Mouse (Mus musculus) CH12.LX (cell line): ENCODE results near the gene Hsdl2. TPM values are rescaled to one million over a fixed set of nuclear protein-coding genes. Genes with fewer than 3 reads are reported as not detected.

Experiments used
- DNase-seq: peaks from one replicate; pipeline ENCODE4 v3.0.0-alpha.2; 2013; ENCODE audit errors: extremely low read depth
- H3K27ac ChIP-seq: 2 replicates; pipeline ENCODE4 v1.5.1; 2012; ENCODE audit warnings: low read depth, mild to moderate bottlenecking, control low read depth, moderate library complexity; ENCODE audit not compliant: insufficient read depth
- H3K27me3 ChIP-seq: replicated peaks from 2 replicates; pipeline ENCODE3; 2012; ENCODE audit warnings: inconsistent platforms
- H3K36me3 ChIP-seq, 2 experiments: replicated peaks in 1 of 2; 2 replicates each; pipeline versions ENCODE3 to v1.6.1; 2012; ENCODE audit warnings: inconsistent platforms in 1 of 2, low read length in 1 of 2, mild to moderate bottlenecking in 1 of 2, mixed read lengths in 1 of 2, moderate library complexity in 1 of 2; ENCODE audit not compliant: control insufficient read depth in 1 of 2, insufficient read depth in 1 of 2
- H3K4me1 ChIP-seq, 2 experiments: 2 replicates each; pipeline ENCODE4 v1.6.1; 2012; ENCODE audit warnings: inconsistent platforms in 1 of 2, moderate library complexity in 1 of 2; ENCODE audit not compliant: insufficient read depth in 2 of 2, control insufficient read depth in 1 of 2
- H3K4me2 ChIP-seq: 2 replicates; pipeline ENCODE4 v1.6.1; 2012; ENCODE audit warnings: low read depth, mild to moderate bottlenecking, control low read depth; ENCODE audit not compliant: poor library complexity, insufficient read depth, severe bottlenecking
- H3K4me3 ChIP-seq, 3 experiments: fragments of 150-350 bp in 1 of 3; sonication (generic) in 1 of 3; replicated peaks in 1 of 3; 2 replicates each; pipeline versions ENCODE3 to v1.5.1; 2011 to 2012; ENCODE audit warnings: low read depth in 2 of 3, low read length in 2 of 3, mild to moderate bottlenecking in 2 of 3, moderate library complexity in 2 of 3, control low read depth in 1 of 3, improper control_type of control experiment in 1 of 3, inconsistent platforms in 1 of 3, mixed read lengths in 1 of 3; ENCODE audit not compliant: poor library complexity in 1 of 3
- H3K79me2 ChIP-seq: replicated peaks from 2 replicates; pipeline ENCODE4 v1.6.1; 2012; ENCODE audit warnings: mild to moderate bottlenecking, moderate library complexity; ENCODE audit not compliant: control insufficient read depth, poor library complexity, insufficient read depth, severe bottlenecking; ENCODE audit errors: extremely low read depth
- H3K9ac ChIP-seq: 2 replicates; pipeline ENCODE4 v1.6.1; 2012; ENCODE audit warnings: low read depth, mild to moderate bottlenecking, control low read depth, moderate library complexity; ENCODE audit not compliant: insufficient read depth
- H3K9me3 ChIP-seq: replicated peaks from 2 replicates; pipeline ENCODE3; 2012; ENCODE audit warnings: low read length, inconsistent platforms, mixed read lengths
- BHLHE40 ChIP-seq: IDR thresholded peaks from 2 replicates; pipeline ENCODE4 v1.6.1; 2011; ENCODE audit warnings: mild to moderate bottlenecking, low read depth, low read length, improper control_type of control experiment
- CHD1 ChIP-seq: IDR thresholded peaks from 2 replicates; pipeline ENCODE4 v1.6.1; 2012; ENCODE audit warnings: low read depth, low read length, improper control_type of control experiment, inconsistent platforms
- CHD2 ChIP-seq: IDR thresholded peaks from 2 replicates; pipeline ENCODE4 v1.6.1; 2011; ENCODE audit warnings: low read length, improper control_type of control experiment
- CTCF ChIP-seq, 2 experiments: IDR thresholded peaks in 1 of 2; conservative IDR thresholded peaks in 1 of 2; 2 replicates each; pipeline ENCODE4 v1.5.1; 2011 to 2012; ENCODE audit warnings: low read depth in 2 of 2, low read length in 2 of 2, improper control_type of control experiment in 1 of 2, inconsistent platforms in 1 of 2, mild to moderate bottlenecking in 1 of 2, moderate library complexity in 1 of 2
- ETS1 ChIP-seq: conservative IDR thresholded peaks from 2 replicates; pipeline ENCODE4 v1.6.1; 2012; ENCODE audit warnings: low read depth, mild to moderate bottlenecking, inconsistent platforms, low read length, improper control_type of control experiment, moderate library complexity
- HCFC1 ChIP-seq: IDR thresholded peaks from 2 replicates; pipeline ENCODE4 v1.6.1; 2012; ENCODE audit warnings: low read depth, mild to moderate bottlenecking, inconsistent platforms, low read length, improper control_type of control experiment
- JUND ChIP-seq: conservative IDR thresholded peaks from 2 replicates; pipeline ENCODE4 v1.6.1; 2011; ENCODE audit warnings: low read depth, low read length, improper control_type of control experiment
- KAT2A ChIP-seq: IDR thresholded peaks from 2 replicates; pipeline ENCODE4 v1.6.1; 2012; ENCODE audit warnings: low read length, improper control_type of control experiment, inconsistent platforms; ENCODE audit not compliant: insufficient replicate concordance
- MAX ChIP-seq: IDR thresholded peaks from 2 replicates; pipeline ENCODE4 v1.6.1; 2011; ENCODE audit warnings: low read length, improper control_type of control experiment
- MAZ ChIP-seq: IDR thresholded peaks from 2 replicates; pipeline ENCODE4 v1.6.1; 2012; ENCODE audit warnings: low read depth, mild to moderate bottlenecking, inconsistent platforms, low read length, improper control_type of control experiment, moderate library complexity
- MXI1 ChIP-seq: IDR thresholded peaks from 2 replicates; pipeline ENCODE4 v1.6.1; 2011; ENCODE audit warnings: mild to moderate bottlenecking, low read depth, low read length, improper control_type of control experiment
- NELFE ChIP-seq: IDR thresholded peaks from 2 replicates; pipeline ENCODE4 v1.6.1; 2011; ENCODE audit warnings: low read depth, low read length, improper control_type of control experiment
- NRF1 ChIP-seq: IDR thresholded peaks from 2 replicates; pipeline ENCODE4 v1.6.1; 2014; ENCODE audit warnings: low read depth, mild to moderate bottlenecking, inconsistent platforms, low read length, improper control_type of control experiment, moderate library complexity
- RCOR1 ChIP-seq: conservative IDR thresholded peaks from 2 replicates; pipeline ENCODE4 v1.6.1; 2012; ENCODE audit warnings: low read depth, mild to moderate bottlenecking, inconsistent platforms, low read length, improper control_type of control experiment
- SIN3A ChIP-seq: IDR thresholded peaks from 2 replicates; pipeline ENCODE4 v1.6.1; 2012; ENCODE audit warnings: low read length, improper control_type of control experiment, inconsistent platforms
- SMC3 ChIP-seq: IDR thresholded peaks from 2 replicates; pipeline ENCODE4 v1.6.1; 2011; ENCODE audit warnings: low read depth, low read length, improper control_type of control experiment
- TBP ChIP-seq: conservative IDR thresholded peaks from 2 replicates; pipeline ENCODE4 v1.6.1; 2011; ENCODE audit warnings: low read depth, low read length, improper control_type of control experiment
- ZC3H11A ChIP-seq: IDR thresholded peaks from 2 replicates; pipeline ENCODE4 v1.6.1; 2012; ENCODE audit warnings: low read depth, mild to moderate bottlenecking, inconsistent platforms, low read length, improper control_type of control experiment
- ZNF384 ChIP-seq: IDR thresholded peaks from 2 replicates; pipeline ENCODE4 v1.6.1; 2012; ENCODE audit warnings: low read depth, low read length, improper control_type of control experiment, inconsistent platforms
- dilution Hi-C: fragments of 300-500 bp; cut with MboI; formaldehyde crosslinking; loops from 2 replicates; pipeline ENCODE4 v1.14.3; 2020; ENCODE audit warnings: low sequenced_read_pairs; ENCODE audit not compliant: extremely low pct_unique_long_range_greater_than_20kb, extremely low pct_ligation_motif_present
- in situ Hi-C: fragments of 300-500 bp; cut with MboI; formaldehyde crosslinking; loops from 3 replicates; pipeline ENCODE4 v1.14.3; 2019; ENCODE audit warnings: low sequenced_read_pairs, low pct_ligation_motif_present, low pct_unique_long_range_greater_than_20kb, mixed read lengths
- polyA plus RNA-seq: library from polyadenylated mRNA; unstranded; fragments of >175 nt; gene quantifications from 2 replicates; pipeline ENCODE4 v1.2.1, GENCODE M21; 2012; ENCODE audit warnings: low read depth; ENCODE audit not compliant: insufficient read length
- total RNA-seq, 2 experiments: library from RNA; depleted of rRNA; stranded (reverse); fragments of 300-350 nt in 1 of 2; fragments of >200 nt in 1 of 2; gene quantifications; 2 replicates each; pipeline ENCODE4 v1.2.3; 2012 to 2014

The Hsdl2 gene
- total and polyA plus RNA-seq, 3 experiments = 7.0 to 10.4 (median 9.7) TPM

DNA sequence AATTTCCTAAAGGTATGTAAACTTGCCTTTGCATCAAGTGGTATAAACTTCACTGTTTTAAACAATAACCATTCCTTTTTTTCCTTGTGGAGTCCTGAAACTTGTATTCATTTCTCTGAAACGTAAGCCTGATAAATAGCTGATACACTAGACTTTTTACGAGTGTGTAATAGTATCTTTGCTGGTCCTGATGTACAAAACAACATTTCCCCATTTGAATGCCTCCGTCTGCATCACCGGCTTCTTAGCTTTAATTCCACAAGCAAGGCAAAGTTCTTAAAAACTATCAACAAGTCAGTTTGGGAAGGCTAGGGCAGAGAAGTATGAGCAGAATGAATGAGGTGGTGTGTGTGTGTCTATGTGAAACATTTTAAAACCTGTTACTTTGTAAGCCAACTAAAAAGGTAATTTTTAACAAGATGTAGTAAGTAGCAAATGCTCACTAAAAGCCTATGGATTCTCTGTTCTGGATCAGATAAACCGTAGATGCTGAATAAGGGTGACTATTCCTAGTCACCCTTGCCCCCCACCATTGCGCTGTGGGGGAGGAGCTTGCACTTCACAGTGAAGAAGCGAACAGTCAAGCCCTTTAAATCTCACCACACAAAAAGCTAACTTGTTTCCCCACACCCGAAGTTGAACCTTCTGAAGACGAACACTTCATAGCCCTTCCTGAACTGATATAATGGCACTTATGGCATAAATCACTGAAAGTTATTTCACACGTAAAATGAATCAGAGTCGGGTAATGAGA lies 34.0 kb upstream of the Hsdl2 start:
- peak overlapping the region; percentile 63 for H3K9ac ChIP-seq
- H3K36me3 ChIP-seq = no peaks in the 10 kb centered on the region
- no peaks in the 10 kb centered on the region for H3K9me3 ChIP-seq
- H3K4me1 ChIP-seq = peaks cover 0 to 33% of the 10 kb centered on the region in 2 experiments; a peak in 2 of 4 replicates
- DNase-seq = no peak
- no peaks in the 10 kb centered on the region for H3K27me3 ChIP-seq
- in situ Hi-C loops = no loop called here
- H3K27ac ChIP-seq = no peak overlapping the region
- H3K79me2 ChIP-seq = peaks cover 45% of the 10 kb centered on the region
- dilution Hi-C loops = no loop called here
- peak overlapping the region; percentile 96 for H3K4me2 ChIP-seq
- TF ChIP-seq TBP (no peak), SMC3 (no peak), SIN3A (no peak), MAX (no peak), BHLHE40 (no peak), MAZ (no peak), ZNF384 (no peak), CHD1 (no peak; the same call in 1 of the 2 replicates), MXI1 (0 out of 2 replicates have a peak, but pooled peaks have one; percentile 10), KAT2A (no peak), ETS1 (no peak), HCFC1 (no peak), ZC3H11A (no peak), CTCF (conservative IDR thresholded peaks at IDR 0.05 in 1 of 2, IDR thresholded peaks at IDR 0.05 in 1 of 2; ENCODE audit: low read depth in 2 of 2, low read length in 2 of 2) (no peak), CHD2 (0 out of 2 replicates have a peak, but pooled peaks have one; percentile 24), RCOR1 (no peak), NELFE (no peak), JUND (no peak)
- peak overlapping the region; percentile 73 to 89 (median 83) for H3K4me3 ChIP-seq

DNA sequence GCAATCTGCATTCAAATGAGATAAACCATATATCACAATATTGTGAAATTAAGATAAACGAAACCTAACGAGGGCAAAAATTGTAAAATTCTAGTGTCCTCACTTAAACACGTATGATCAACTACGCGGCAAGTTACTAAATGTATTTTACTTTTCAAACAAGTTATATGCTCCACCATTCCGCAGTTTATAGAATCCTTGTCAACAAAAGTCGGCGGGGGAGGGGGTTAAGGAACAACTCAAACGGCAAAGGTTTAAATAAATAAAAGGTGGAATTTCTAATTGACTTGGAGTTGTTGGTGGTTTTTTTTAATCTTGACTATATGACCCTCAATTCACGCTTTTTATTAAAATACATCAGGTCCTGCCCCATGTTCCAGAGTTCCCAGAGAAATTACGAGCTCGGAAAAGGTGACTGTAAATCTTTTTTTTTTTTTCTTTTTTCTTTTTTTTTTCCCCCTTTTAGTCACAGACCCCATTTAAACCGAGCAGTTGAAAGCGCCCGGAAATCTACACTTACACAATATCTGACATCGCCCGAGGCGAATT lies 33.3 kb upstream of the Hsdl2 start:
- no peaks in the 10 kb centered on the region for H3K9me3 ChIP-seq
- in situ Hi-C loops (no loop called here), dilution Hi-C loops (no loop called here)
- H3K4me1 ChIP-seq = peaks cover 0 to 33% of the 10 kb centered on the region in 2 experiments; a peak in 2 of 4 replicates
- peaks cover 38% of the 10 kb centered on the region for H3K79me2 ChIP-seq
- no peaks in the 10 kb centered on the region for H3K27me3 ChIP-seq
- H3K4me3 ChIP-seq = peak overlapping the region; percentile 73 to 89 (median 83)
- TF ChIP-seq NRF1 (no peak), ZNF384 (peak; percentile 79)
- H3K27ac ChIP-seq = no peak overlapping the region
- H3K36me3 ChIP-seq = no peaks in the 10 kb centered on the region
- DNase-seq = no peak
- peak overlapping the region; percentile 63 for H3K9ac ChIP-seq
- H3K4me2 ChIP-seq = peak overlapping the region; percentile 96
